Mouse (Mus musculus): ENCODE results near the gene Kcnk10. TPM values are rescaled to one million over a fixed set of nuclear protein-coding genes. Genes with fewer than 3 reads are reported as not detected.
A peak's percentile ranks its signal among the peaks of the same experiment; 100 is the strongest.

Kcnk10 gene
- polyA plus RNA-seq, 1 experiment from 2014 or later: 40.9 TPM

GRCm38 (mm10) chr12:98606595-98607290 is 28.6 kb upstream of the Kcnk10 start:
- WGBS: 70% methylated on average over 5 of the region's 5 CpGs
- Histone ChIP-seq H3K27me3 (ENCODE audit: control insufficient read depth, insufficient read depth, low read length) (no peaks in the 10 kb centered on the region), H3K9ac (ENCODE audit: low read length) (no peak overlapping the region), H3K4me2 (no peak overlapping the region), H3K4me1 (ENCODE audit: control insufficient read depth, insufficient read depth, low read length) (no peaks in the 10 kb centered on the region), H3K4me3 (ENCODE audit: low read depth, low read length) (no peak overlapping the region), H3K36me3 (ENCODE audit: control insufficient read depth, insufficient read depth, low read length) (no peaks in the 10 kb centered on the region), H3K27ac (ENCODE audit: low read depth, low read length) (no peak overlapping the region), H3K9me3 (ENCODE audit: control insufficient read depth, low read length) (no peaks in the 10 kb centered on the region)
- no peak for ATAC-seq (ENCODE audit: low FRiP score)
- no peak for DNase-seq (ENCODE audit: low spot score, missing footprints)

- Histone ChIP-seq H3K4me1 (ENCODE audit: control insufficient read depth, insufficient read depth, low read length) (no peaks in the 10 kb centered on the region), H3K4me3 (ENCODE audit: low read depth, low read length) (no peak overlapping the region), H3K4me2 (no peak overlapping the region), H3K36me3 (ENCODE audit: control insufficient read depth, insufficient read depth, low read length) (no peaks in the 10 kb centered on the region), H3K27me3 (ENCODE audit: control insufficient read depth, insufficient read depth, low read length) (no peaks in the 10 kb centered on the region), H3K27ac (ENCODE audit: low read depth, low read length) (no peak overlapping the region), H3K9ac (ENCODE audit: low read length) (no peak overlapping the region), H3K9me3 (ENCODE audit: control insufficient read depth, low read length) (no peaks in the 10 kb centered on the region)
- WGBS: 77% methylated on average over 1 of the region's 1 CpGs
- no peak for DNase-seq (ENCODE audit: low spot score, missing footprints)
- ATAC-seq (ENCODE audit: low FRiP score): no peak
Observed at GRCm38 (mm10) chr12:98605264-98605663, 27.2 kb upstream of the Kcnk10 start.

DNA sequence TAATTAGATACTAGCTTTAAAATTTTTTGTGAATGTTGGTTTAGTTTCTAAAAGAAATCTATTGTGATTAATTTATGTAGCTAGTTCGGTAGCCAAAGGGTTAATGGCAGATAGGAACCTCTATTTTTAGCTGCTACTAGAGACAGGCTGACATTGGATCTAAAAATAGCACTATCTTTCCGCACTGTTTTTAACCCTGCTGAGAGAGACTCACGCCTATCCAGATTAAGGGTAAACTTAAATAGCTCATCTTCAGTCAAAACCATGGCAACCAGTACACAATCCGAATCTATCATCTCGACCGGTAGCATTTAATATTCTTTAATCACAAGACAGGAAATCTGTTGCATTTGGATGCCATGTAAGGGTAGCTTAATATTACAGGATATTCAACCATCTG is 24.0 kb upstream of the Kcnk10 start:
- no peaks in the 10 kb centered on the region for H3K27me3 ChIP-seq (ENCODE audit: control insufficient read depth, insufficient read depth, low read length)
- DNase-seq (ENCODE audit: low spot score, missing footprints) (no peak), ATAC-seq (ENCODE audit: low FRiP score) (no peak)
- H3K9ac ChIP-seq (ENCODE audit: low read length): no peak overlapping the region
- H3K27ac ChIP-seq (ENCODE audit: low read depth, low read length): no peak overlapping the region
- no peak overlapping the region for H3K4me3 ChIP-seq (ENCODE audit: low read depth, low read length)
- no peaks in the 10 kb centered on the region for H3K4me1 ChIP-seq (ENCODE audit: control insufficient read depth, insufficient read depth, low read length)
- no peaks in the 10 kb centered on the region for H3K36me3 ChIP-seq (ENCODE audit: control insufficient read depth, insufficient read depth, low read length)
- 64% methylated on average over 6 of the region's 6 CpGs for WGBS
- no peak overlapping the region for H3K4me2 ChIP-seq
- no peaks in the 10 kb centered on the region; the same call in 1 of the 2 replicates for H3K9me3 ChIP-seq (ENCODE audit: control insufficient read depth, low read length)

DNA sequence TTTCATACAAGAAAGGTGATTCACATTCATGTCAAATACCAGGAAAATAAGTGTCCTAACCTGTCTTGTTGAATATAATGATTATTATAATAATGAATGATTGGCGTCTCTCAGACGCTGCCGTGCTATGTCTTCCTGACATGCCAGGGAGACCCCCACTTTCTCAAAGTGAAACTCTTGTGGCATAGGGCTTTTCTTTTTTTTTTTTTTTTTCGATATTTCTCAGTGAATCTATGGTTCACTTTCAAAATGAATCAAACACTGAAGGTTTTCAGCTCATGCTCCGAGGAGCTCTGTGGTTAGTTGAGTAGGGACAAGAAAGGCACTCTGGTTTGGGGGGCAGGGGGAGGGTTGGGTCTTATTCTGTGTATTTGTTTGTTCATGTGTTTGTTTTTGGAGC is 22.8 kb upstream of the Kcnk10 start:
- ATAC-seq (ENCODE audit: low FRiP score) (no peak), DNase-seq (ENCODE audit: low spot score, missing footprints) (no peak)
- Histone ChIP-seq H3K27me3 (ENCODE audit: control insufficient read depth, insufficient read depth, low read length) (no peaks in the 10 kb centered on the region), H3K9me3 (ENCODE audit: control insufficient read depth, low read length) (no peaks in the 10 kb centered on the region; the same call in 1 of the 2 replicates), H3K4me3 (ENCODE audit: low read depth, low read length) (no peak overlapping the region), H3K4me1 (ENCODE audit: control insufficient read depth, insufficient read depth, low read length) (no peaks in the 10 kb centered on the region), H3K9ac (ENCODE audit: low read length) (no peak overlapping the region), H3K4me2 (no peak overlapping the region), H3K27ac (ENCODE audit: low read depth, low read length) (no peak overlapping the region), H3K36me3 (ENCODE audit: control insufficient read depth, insufficient read depth, low read length) (no peaks in the 10 kb centered on the region)
- WGBS: 94% methylated on average over 5 of the region's 5 CpGs

GRCm38 (mm10) chr12:98591016-98591415 is 12.9 kb upstream of the Kcnk10 start:
- H3K4me3 ChIP-seq (ENCODE audit: low read depth, low read length): no peak overlapping the region
- H3K27me3 ChIP-seq (ENCODE audit: control insufficient read depth, insufficient read depth, low read length): no peaks in the 10 kb centered on the region
- no peak overlapping the region for H3K27ac ChIP-seq (ENCODE audit: low read depth, low read length)
- H3K9me3 ChIP-seq (ENCODE audit: control insufficient read depth, low read length): no peaks in the 10 kb centered on the region; the same call in 1 of the 2 replicates
- no peaks in the 10 kb centered on the region for H3K4me1 ChIP-seq (ENCODE audit: control insufficient read depth, insufficient read depth, low read length)
- no peaks in the 10 kb centered on the region for H3K36me3 ChIP-seq (ENCODE audit: control insufficient read depth, insufficient read depth, low read length)
- DNase-seq (ENCODE audit: low spot score, missing footprints) (no peak), ATAC-seq (ENCODE audit: low FRiP score) (no peak)
- no peak overlapping the region for H3K9ac ChIP-seq (ENCODE audit: low read length)
- WGBS: 90% methylated on average over 2 of the region's 2 CpGs
- H3K4me2 ChIP-seq: no peak overlapping the region

DNA sequence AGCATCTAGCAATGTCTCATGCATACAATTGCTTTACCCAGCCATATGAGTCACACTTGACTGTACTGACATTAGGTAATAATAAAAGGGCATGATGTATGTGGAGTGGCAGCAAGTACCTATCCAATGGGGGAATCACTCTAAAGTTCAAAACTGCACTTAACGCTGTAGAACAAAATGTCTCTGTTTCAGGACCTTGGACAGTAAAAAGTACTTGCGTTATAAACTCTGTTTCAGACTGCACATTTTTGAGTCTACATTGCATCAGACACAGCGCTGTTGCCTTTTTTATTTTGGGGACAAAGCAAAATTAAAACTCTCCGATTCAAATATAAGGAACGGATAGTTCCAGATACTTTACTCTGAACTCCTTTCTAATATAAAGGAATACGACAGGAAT is 10.5 kb upstream of the Kcnk10 start:
- H3K4me2 ChIP-seq: no peak overlapping the region
- WGBS: 74% methylated on average over 6 of the region's 6 CpGs
- DNase-seq (ENCODE audit: low spot score, missing footprints): no peak
- H3K4me1 ChIP-seq (ENCODE audit: control insufficient read depth, insufficient read depth, low read length): no peaks in the 10 kb centered on the region
- no peak overlapping the region for H3K4me3 ChIP-seq (ENCODE audit: low read depth, low read length)
- no peaks in the 10 kb centered on the region; the same call in 1 of the 2 replicates for H3K9me3 ChIP-seq (ENCODE audit: control insufficient read depth, low read length)
- no peak overlapping the region for H3K27ac ChIP-seq (ENCODE audit: low read depth, low read length)
- ATAC-seq (ENCODE audit: low FRiP score): no peak
- no peak overlapping the region for H3K9ac ChIP-seq (ENCODE audit: low read length)
- H3K36me3 ChIP-seq (ENCODE audit: control insufficient read depth, insufficient read depth, low read length): no peaks in the 10 kb centered on the region
- H3K27me3 ChIP-seq (ENCODE audit: control insufficient read depth, insufficient read depth, low read length): no peaks in the 10 kb centered on the region

DNA sequence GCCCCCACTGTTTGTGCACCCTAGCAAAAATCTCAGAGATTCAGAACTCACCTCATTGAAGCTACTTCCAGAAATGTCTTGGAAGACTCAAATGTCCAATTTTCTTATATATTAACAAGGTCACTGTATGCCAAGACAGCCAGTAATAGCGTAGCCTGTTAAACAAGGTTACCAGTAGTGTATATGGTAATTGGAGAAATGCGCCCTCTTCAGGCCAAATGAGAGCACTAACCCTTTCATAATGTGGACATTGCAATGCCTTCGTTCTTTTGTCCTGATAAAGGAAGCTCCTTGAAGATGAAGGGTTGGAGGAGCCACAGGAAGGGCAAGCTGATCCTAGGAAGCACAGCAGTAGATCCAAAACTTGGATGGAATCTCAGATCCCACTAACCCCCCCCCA is 7.2 kb upstream of the Kcnk10 start:
- Histone ChIP-seq H3K27me3 (ENCODE audit: control insufficient read depth, insufficient read depth, low read length) (no peaks in the 10 kb centered on the region), H3K4me2 (no peak overlapping the region), H3K9me3 (ENCODE audit: control insufficient read depth, low read length) (no peaks in the 10 kb centered on the region), H3K36me3 (ENCODE audit: control insufficient read depth, insufficient read depth, low read length) (no peaks in the 10 kb centered on the region), H3K27ac (ENCODE audit: low read depth, low read length) (no peak overlapping the region), H3K4me1 (ENCODE audit: control insufficient read depth, insufficient read depth, low read length) (no peaks in the 10 kb centered on the region), H3K4me3 (ENCODE audit: low read depth, low read length) (no peak overlapping the region), H3K9ac (ENCODE audit: low read length) (no peak overlapping the region)
- 38% methylated on average over 3 of the region's 3 CpGs for WGBS
- ATAC-seq (ENCODE audit: low FRiP score) (peak; percentile 63; the same call in 1 of the 2 replicates), DNase-seq (ENCODE audit: low spot score, missing footprints) (peak; percentile 84)

- peaks cover 42% of the 10 kb centered on the region for H3K4me1 ChIP-seq (ENCODE audit: control insufficient read depth, insufficient read depth, low read length)
- no peaks in the 10 kb centered on the region; the same call in 1 of the 2 replicates for H3K27me3 ChIP-seq (ENCODE audit: control insufficient read depth, insufficient read depth, low read length)
- peak overlapping the region; percentile 67 for H3K4me3 ChIP-seq (ENCODE audit: low read depth, low read length)
- H3K36me3 ChIP-seq (ENCODE audit: control insufficient read depth, insufficient read depth, low read length): no peaks in the 10 kb centered on the region
- DNase-seq (ENCODE audit: low spot score, missing footprints) (no peak), ATAC-seq (ENCODE audit: low FRiP score) (no peak)
- peak overlapping the region; percentile 89 for H3K9ac ChIP-seq (ENCODE audit: low read length)
- WGBS: 70% methylated on average over 8 of the region's 8 CpGs
- peak overlapping the region; percentile 80 for H3K4me2 ChIP-seq
- H3K9me3 ChIP-seq (ENCODE audit: control insufficient read depth, low read length): no peaks in the 10 kb centered on the region
- 0 out of 2 replicates have a peak overlapping the region, but pooled peaks have one; percentile 4 for H3K27ac ChIP-seq (ENCODE audit: low read depth, low read length)
Observed at GRCm38 (mm10) chr12:98575942-98576550, 2.1 kb downstream of the Kcnk10 start.

GRCm38 (mm10) chr12:98575195-98575887 is 2.8 kb downstream of the Kcnk10 start:
- peak; percentile 20; the same call in 1 of the 2 replicates for ATAC-seq (ENCODE audit: low FRiP score)
- peak; percentile 96 for DNase-seq (ENCODE audit: low spot score, missing footprints)
- WGBS: 7% methylated on average over 16 of the region's 17 CpGs
- H3K4me2 ChIP-seq: peak overlapping the region; percentile 80
- no peaks in the 10 kb centered on the region; the same call in 1 of the 2 replicates for H3K27me3 ChIP-seq (ENCODE audit: control insufficient read depth, insufficient read depth, low read length)
- H3K36me3 ChIP-seq (ENCODE audit: control insufficient read depth, insufficient read depth, low read length): no peaks in the 10 kb centered on the region
- peaks cover 42% of the 10 kb centered on the region for H3K4me1 ChIP-seq (ENCODE audit: control insufficient read depth, insufficient read depth, low read length)
- peak overlapping the region; percentile 67 for H3K4me3 ChIP-seq (ENCODE audit: low read depth, low read length)
- peak overlapping the region; percentile 88 for H3K27ac ChIP-seq (ENCODE audit: low read depth, low read length)
- peak overlapping the region; percentile 89 for H3K9ac ChIP-seq (ENCODE audit: low read length)
- H3K9me3 ChIP-seq (ENCODE audit: control insufficient read depth, low read length): no peaks in the 10 kb centered on the region
